In the genomic region with DNA sequence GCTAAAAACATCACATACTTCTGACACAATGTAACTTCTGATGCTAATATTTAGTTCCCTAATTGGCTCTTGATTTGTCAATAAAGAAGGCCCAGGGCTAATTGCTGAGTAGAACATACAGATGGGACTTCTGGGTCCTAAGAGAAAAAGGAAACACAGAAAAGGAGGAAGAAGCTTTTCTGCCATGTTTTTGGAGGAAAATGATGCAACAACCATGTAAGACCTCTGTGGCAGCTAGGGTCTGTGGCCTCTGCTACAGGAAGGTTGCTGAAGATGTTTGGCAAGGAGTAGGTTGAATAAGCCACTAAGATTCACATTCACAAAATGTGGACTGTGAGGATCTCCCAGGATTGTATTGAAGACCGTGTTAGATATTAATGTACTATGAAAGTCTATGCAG, we compare ENCODE assay signal across 12 mouse cellular contexts.
"Had no signal": no experiment of that assay in that cellular context is flagged by ENCODE, and none has a peak within 500 bp of the region (broad histone marks: within the 10 kb centered on the region; RNA-seq: fewer than 3 reads in every experiment).

No protein-coding gene starts in this region.

- DNase-seq: kidney, adult 2 months; kidney, postnatal 25 days; layer of hippocampus, postnatal 36 days; lung, adult 18-20 months; lung, postnatal 10 days; lung, postnatal 36 days; right cerebral cortex, postnatal 14 days; right cerebral cortex, postnatal 4 days; thymus, postnatal 25 days had no signal

- ATAC-seq: intestine, postnatal 0 days; midbrain, embryonic 13.5 days; midbrain, embryonic 16.5 days had no signal
